Mouse (Mus musculus): ENCODE data around the gene Map3k21.

The Map3k21 gene

GRCm38 (mm10) chr8:125971336-125971735 is 61.1 kb downstream of the Map3k21 start:
- DNase-seq (ENCODE audit: low read depth), result no peak

GRCm38 (mm10) chr8:125975981-125976380 is 65.7 kb downstream of the Map3k21 start:
- no peak for DNase-seq (ENCODE audit: low read depth)

GRCm38 (mm10) chr8:125980826-125981225 is 70.6 kb downstream of the Map3k21 start:
- no peak for DNase-seq (ENCODE audit: low read depth)

DNA sequence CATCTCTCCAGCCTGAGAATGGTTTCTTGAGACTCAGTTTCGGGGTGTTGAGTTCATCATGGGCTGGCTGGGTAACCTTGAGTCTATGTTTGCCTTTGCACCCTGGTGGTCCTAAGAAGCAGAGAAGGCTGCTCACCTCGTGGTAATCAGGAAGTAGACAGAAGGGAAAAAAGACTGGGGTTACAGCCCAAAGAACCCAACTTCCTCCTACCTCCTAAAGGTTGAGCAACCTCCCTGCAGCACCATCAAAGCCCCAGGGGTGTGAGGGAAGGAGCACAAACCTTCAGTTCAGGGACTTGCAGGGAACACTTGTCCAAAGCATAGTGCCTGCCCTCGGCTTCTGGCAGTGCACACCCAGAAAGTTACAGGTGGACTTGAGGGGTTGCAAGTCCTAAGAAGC is 73.3 kb downstream of the Map3k21 start:
- no peak for DNase-seq (ENCODE audit: low read depth)

GRCm38 (mm10) chr8:125984140-125984539 is 73.9 kb downstream of the Map3k21 start:
- DNase-seq (ENCODE audit: low read depth), result no peak

DNA sequence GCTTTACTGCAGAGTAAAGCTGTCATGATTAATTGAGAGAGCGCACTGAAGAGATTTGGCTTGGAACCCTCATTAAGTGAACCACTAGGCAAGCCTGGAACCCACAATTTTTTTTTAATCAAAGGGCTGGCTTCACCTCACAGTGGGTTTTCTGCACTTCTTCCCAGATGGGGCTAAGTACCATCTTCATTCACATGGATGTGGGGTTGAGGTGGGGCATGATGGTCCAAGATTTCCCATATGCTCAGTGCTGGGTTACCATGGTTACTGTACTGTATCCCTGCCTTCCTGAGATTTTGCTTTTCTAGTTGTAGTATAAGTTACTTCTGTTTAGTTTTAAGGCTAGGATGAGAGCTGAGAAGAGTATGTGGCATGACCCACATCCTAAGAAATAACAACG is 75.1 kb downstream of the Map3k21 start:
- no peak for DNase-seq (ENCODE audit: low read depth)

GRCm38 (mm10) chr8:125986999-125987589 is 76.8 kb downstream of the Map3k21 start:
- DNase-seq (ENCODE audit: low read depth), result no peak

GRCm38 (mm10) chr8:125987996-125988395 is 77.7 kb downstream of the Map3k21 start:
- no peak for DNase-seq (ENCODE audit: low read depth)

- no peak for DNase-seq (ENCODE audit: low read depth)
Observed at GRCm38 (mm10) chr8:125993636-125994035, 83.4 kb downstream of the Map3k21 start.

DNA sequence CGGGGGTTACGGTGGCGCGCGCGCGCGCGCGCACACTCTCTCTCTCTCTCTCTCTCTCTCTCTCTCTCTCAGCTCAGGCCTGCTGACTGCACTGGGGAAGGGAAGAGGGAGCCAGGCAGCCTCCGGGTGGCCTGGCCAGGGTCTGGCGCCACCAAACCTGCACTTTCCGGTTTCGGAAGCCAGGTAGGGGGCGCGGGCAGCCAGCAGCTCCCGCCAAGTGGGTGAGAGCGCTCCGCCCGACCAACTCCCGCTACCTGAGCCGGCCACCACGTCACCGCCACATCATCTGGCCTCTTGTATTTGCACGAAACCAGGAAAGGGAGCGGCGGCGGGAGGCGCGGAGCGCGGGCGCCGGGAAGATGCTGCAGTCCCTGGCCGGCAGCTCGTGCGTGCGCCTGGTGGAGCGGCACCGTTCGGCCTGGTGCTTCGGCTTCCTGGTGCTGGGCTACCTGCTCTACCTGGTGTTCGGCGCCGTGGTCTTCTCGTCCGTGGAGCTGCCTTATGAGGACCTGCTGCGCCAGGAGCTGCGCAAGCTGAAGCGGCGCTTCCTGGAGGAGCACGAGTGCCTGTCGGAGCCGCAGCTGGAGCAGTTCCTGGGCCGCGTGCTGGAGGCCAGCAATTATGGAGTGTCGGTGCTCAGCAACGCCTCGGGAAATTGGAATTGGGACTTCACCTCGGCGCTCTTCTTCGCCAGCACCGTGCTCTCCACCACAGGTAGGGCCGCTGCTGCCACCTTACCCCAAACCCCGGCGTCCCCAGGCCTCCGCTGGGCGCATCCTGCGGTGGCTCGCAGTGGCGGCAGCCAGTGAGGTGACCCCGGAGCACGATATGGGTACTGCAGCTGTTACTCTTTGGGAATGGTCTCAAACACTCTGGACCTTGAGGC is 85.1 kb downstream of the Map3k21 start, which contains the start of gene Kcnk1:
TSS of gene Kcnk1 (plus strand) at position 70 of the 886 bp plus-strand sequence.
- DNase-seq (ENCODE audit: low read depth), result no peak

- DNase-seq (ENCODE audit: low read depth), result no peak
Observed at GRCm38 (mm10) chr8:125996031-125996839, 86.0 kb downstream of the Map3k21 start.

GRCm38 (mm10) chr8:125996980-125997379 is 86.7 kb downstream of the Map3k21 start:
- no peak for DNase-seq (ENCODE audit: low read depth)
